Mouse (Mus musculus) forebrain, embryonic 13.5 days (tissue): ENCODE data around the gene Ndc80. TPM values are rescaled to one million over a fixed set of nuclear protein-coding genes. Genes with fewer than 3 reads are reported as not detected.
"Not testable (repeated sequence)": the region's sequence is repeated elsewhere in the genome, so short reads cannot be mapped to it uniquely, and the experiment has no call there.

Experiments used
- ATAC-seq: fragments of 200-750 bp; cut with Nextera tagmentation; 2 replicates; pipeline ENCODE4 v1.8.0; 2017
- H3K27ac ChIP-seq: fragments of 300-500 bp; sonication (generic); 2 replicates; pipeline ENCODE4 v1.5.1; 2015; ENCODE audit warnings: inconsistent platforms, mild to moderate bottlenecking, moderate library complexity
- H3K27me3 ChIP-seq: fragments of 300-500 bp; sonication (generic); 2 replicates; pipeline ENCODE4 v1.6.1; 2015; ENCODE audit warnings: mild to moderate bottlenecking, inconsistent platforms
- H3K36me3 ChIP-seq: fragments of 300-500 bp; sonication (generic); 2 replicates; pipeline ENCODE4 v1.6.1; 2015; ENCODE audit warnings: mild to moderate bottlenecking, inconsistent platforms; ENCODE audit not compliant: poor library complexity, severe bottlenecking
- H3K4me1 ChIP-seq: fragments of 300-500 bp; sonication (generic); 2 replicates; pipeline ENCODE4 v1.6.1; 2015; ENCODE audit warnings: inconsistent platforms
- H3K4me2 ChIP-seq: fragments of 300-500 bp; sonication (generic); 2 replicates; pipeline ENCODE4 v1.6.1; 2015; ENCODE audit warnings: inconsistent platforms, mild to moderate bottlenecking, moderate library complexity
- H3K4me3 ChIP-seq: fragments of 300-500 bp; sonication (generic); 2 replicates; pipeline ENCODE4 v1.5.1; 2015; ENCODE audit warnings: mild to moderate bottlenecking, inconsistent platforms
- H3K9ac ChIP-seq: fragments of 300-500 bp; sonication (generic); 2 replicates; pipeline ENCODE4 v1.6.1; 2015; ENCODE audit warnings: mild to moderate bottlenecking, inconsistent platforms
- H3K9me3 ChIP-seq: fragments of 300-500 bp; sonication (generic); replicated peaks from 2 replicates; pipeline ENCODE4 v1.6.1; 2016; ENCODE audit warnings: inconsistent platforms
- WGBS: fragments of 180-500 bp; shearing (Covaris S2); methylation state at CpG from one replicate; pipeline ENCODE4 v1.1.7; 2015; 5-methylcytosine and 5-hydroxymethylcytosine counted together
- polyA plus RNA-seq: library from polyadenylated mRNA; unstranded; fragments of >200 nt; fragmentation: Nextera tagmentation; extraction: Ambion mirVana; gene quantifications from 2 replicates; pipeline ENCODE4 v1.2.1, GENCODE M21; 2015

The Ndc80 gene
- 44.7 and 45.9 TPM in 2 replicates for polyA plus RNA-seq

- Histone ChIP-seq H3K36me3 (peaks cover 10% of the 10 kb centered on the region), H3K27me3 (no peaks in the 10 kb centered on the region), H3K4me3 (peak within 1 kb of the TSS; percentile 62), H3K4me1 (peaks cover 24% of the 10 kb centered on the region), H3K4me2 (peak within 1 kb of the TSS; percentile 67), H3K9ac (peak within 1 kb of the TSS; percentile 77), H3K27ac (peak within 1 kb of the TSS; percentile 98), H3K9me3 (no peaks in the 10 kb centered on the region)
- WGBS, result under 1% methylated on average over 66 of the region's 66 CpGs
- ATAC-seq, result peak; percentile 98
These were observed at the start of gene Ndc80 for GRCm38 (mm10) chr17:71526711-71527564. TSS of gene Ndc80 (minus strand) at chr17:71526857.

- no peak overlapping the region for H3K4me2 ChIP-seq
- H3K4me1 ChIP-seq, result no peaks in the 10 kb centered on the region
- H3K36me3 ChIP-seq, result no peaks in the 10 kb centered on the region
- no peak for ATAC-seq
- no peak overlapping the region for H3K4me3 ChIP-seq
- no peaks in the 10 kb centered on the region for H3K27me3 ChIP-seq
- H3K9ac ChIP-seq, result no peak overlapping the region
- no peak overlapping the region for H3K27ac ChIP-seq
- no peaks in the 10 kb centered on the region for H3K9me3 ChIP-seq
These were observed 35.0 kb upstream of the Ndc80 start for GRCm38 (mm10) chr17:71561631-71562030.

- WGBS, result 14% methylated on average over 11 of the region's 11 CpGs
- Histone ChIP-seq H3K4me2 (peak overlapping the region; percentile 96), H3K4me1 (peaks cover 12% of the 10 kb centered on the region), H3K4me3 (peak overlapping the region; percentile 76), H3K27ac (no peak overlapping the region), H3K27me3 (peaks cover 30% of the 10 kb centered on the region), H3K9ac (no peak overlapping the region), H3K36me3 (no peaks in the 10 kb centered on the region), H3K9me3 (no peaks in the 10 kb centered on the region)
- no peak for ATAC-seq
These were observed 26.2 kb upstream of the Ndc80 start for GRCm38 (mm10) chr17:71552901-71553300.

GRCm38 (mm10) chr17:71551757-71552451, 25.2 kb upstream of the Ndc80 start, which contains the start of gene Spdya:
TSS of gene Spdya (plus strand) at chr17:71552061.
- H3K27ac ChIP-seq, result peak within 1 kb of the TSS; percentile 57; the same call in 1 of the 2 replicates
- peaks cover 12% of the 10 kb centered on the region for H3K4me1 ChIP-seq
- peak within 1 kb of the TSS; percentile 76 for H3K4me3 ChIP-seq
- ATAC-seq, result peak; percentile 97
- H3K36me3 ChIP-seq, result no peaks in the 10 kb centered on the region
- peaks cover 30% of the 10 kb centered on the region for H3K27me3 ChIP-seq
- peak within 1 kb of the TSS; percentile 88 for H3K9ac ChIP-seq
- H3K9me3 ChIP-seq, result no peaks in the 10 kb centered on the region
- H3K4me2 ChIP-seq, result peak within 1 kb of the TSS; percentile 96
- under 1% methylated on average over 55 of the region's 78 CpGs for WGBS

- H3K4me2 ChIP-seq, result peak overlapping the region; percentile 96
- H3K36me3 ChIP-seq, result no peaks in the 10 kb centered on the region
- 0 out of 2 replicates have a peak overlapping the region, but pooled peaks have one; percentile 25 for H3K27ac ChIP-seq
- H3K4me1 ChIP-seq, result peaks cover 12% of the 10 kb centered on the region
- peak overlapping the region; percentile 88 for H3K9ac ChIP-seq
- peaks cover 30% of the 10 kb centered on the region for H3K27me3 ChIP-seq
- 8% methylated on average over 6 of the region's 6 CpGs for WGBS
- no peak for ATAC-seq
- H3K4me3 ChIP-seq, result peak overlapping the region; percentile 76
- no peaks in the 10 kb centered on the region for H3K9me3 ChIP-seq
These were observed 24.7 kb upstream of the Ndc80 start for GRCm38 (mm10) chr17:71551350-71551749.

- no peak for ATAC-seq
- Histone ChIP-seq H3K4me1 (peaks cover 12% of the 10 kb centered on the region), H3K4me2 (no peak overlapping the region), H3K36me3 (no peaks in the 10 kb centered on the region), H3K9me3 (no peaks in the 10 kb centered on the region), H3K4me3 (no peak overlapping the region), H3K27me3 (peaks cover 28% of the 10 kb centered on the region), H3K9ac (no peak overlapping the region), H3K27ac (no peak overlapping the region)
- 12% methylated on average over 1 of the region's 1 CpGs for WGBS
These were observed 21.9 kb upstream of the Ndc80 start for GRCm38 (mm10) chr17:71548586-71548985.

- no peak overlapping the region for H3K27ac ChIP-seq
These were observed 10.5 kb upstream of the Ndc80 start for GRCm38 (mm10) chr17:71537164-71537563.

GRCm38 (mm10) chr17:71535595-71535994, 8.9 kb upstream of the Ndc80 start:
- H3K9ac ChIP-seq, H3K4me2 ChIP-seq, H3K27ac ChIP-seq, H3K27me3 ChIP-seq, ATAC-seq, H3K4me3 ChIP-seq, H3K4me1 ChIP-seq, H3K36me3 ChIP-seq, H3K9me3 ChIP-seq: not testable (repeated sequence)
- WGBS, result 74% methylated on average over 1 of the region's 1 CpGs

More at GRCm38 (mm10) chr17:71537164-71537563, 10.5 kb upstream of the Ndc80 start:
- Histone ChIP-seq H3K9ac (no peak overlapping the region), H3K27me3 (no peaks in the 10 kb centered on the region), H3K9me3 (no peaks in the 10 kb centered on the region), H3K4me2 (no peak overlapping the region), H3K4me1 (no peaks in the 10 kb centered on the region), H3K4me3 (no peak overlapping the region), H3K36me3 (no peaks in the 10 kb centered on the region)
- no peak for ATAC-seq
- 89% methylated on average over 3 of the region's 3 CpGs for WGBS

- ATAC-seq, result no peak
- Histone ChIP-seq H3K9ac (no peak overlapping the region), H3K9me3 (no peaks in the 10 kb centered on the region), H3K4me2 (no peak overlapping the region), H3K27me3 (no peaks in the 10 kb centered on the region), H3K4me1 (peaks cover 24% of the 10 kb centered on the region), H3K27ac (no peak overlapping the region), H3K36me3 (0 out of 2 replicates have a peak, but pooled peaks cover 3% of the 10 kb centered on the region), H3K4me3 (no peak overlapping the region)
These were observed 1.4 kb upstream of the Ndc80 start for GRCm38 (mm10) chr17:71528042-71528441.

GRCm38 (mm10) chr17:71526302-71526708, 352 bp downstream of the Ndc80 start:
- H3K9me3 ChIP-seq, result no peaks in the 10 kb centered on the region
- peaks cover 11% of the 10 kb centered on the region for H3K36me3 ChIP-seq
- peak overlapping the region; percentile 77 for H3K9ac ChIP-seq
- 0% methylated on average over 13 of the region's 13 CpGs for WGBS
- peak overlapping the region; percentile 62 for H3K4me3 ChIP-seq
- H3K27me3 ChIP-seq, result no peaks in the 10 kb centered on the region
- H3K4me1 ChIP-seq, result peaks cover 24% of the 10 kb centered on the region
- H3K4me2 ChIP-seq, result peak overlapping the region; percentile 67
- H3K27ac ChIP-seq, result no peak overlapping the region; the same call in 1 of the 2 replicates
- ATAC-seq, result peak; percentile 19

GRCm38 (mm10) chr17:71510297-71510696, 16.4 kb downstream of the Ndc80 start:
- Histone ChIP-seq H3K9ac (no peak overlapping the region), H3K4me1 (no peaks in the 10 kb centered on the region), H3K4me2 (no peak overlapping the region), H3K9me3 (no peaks in the 10 kb centered on the region), H3K36me3 (peaks cover 81% of the 10 kb centered on the region), H3K27me3 (no peaks in the 10 kb centered on the region), H3K4me3 (no peak overlapping the region), H3K27ac (no peak overlapping the region)
- WGBS, result 97% methylated on average over 11 of the region's 11 CpGs
- ATAC-seq, result no peak

GRCm38 (mm10) chr17:71506832-71507231, 19.8 kb downstream of the Ndc80 start:
- ATAC-seq, result no peak
- no peak overlapping the region for H3K4me2 ChIP-seq
- 92% methylated on average over 8 of the region's 8 CpGs for WGBS
- peaks cover 81% of the 10 kb centered on the region for H3K36me3 ChIP-seq
- no peak overlapping the region for H3K27ac ChIP-seq
- H3K4me1 ChIP-seq, result no peaks in the 10 kb centered on the region
- no peaks in the 10 kb centered on the region for H3K27me3 ChIP-seq
- no peak overlapping the region for H3K9ac ChIP-seq
- no peak overlapping the region for H3K4me3 ChIP-seq
- no peaks in the 10 kb centered on the region for H3K9me3 ChIP-seq
